ENCODE assay signal across 8 mouse cellular contexts in the genomic region with DNA sequence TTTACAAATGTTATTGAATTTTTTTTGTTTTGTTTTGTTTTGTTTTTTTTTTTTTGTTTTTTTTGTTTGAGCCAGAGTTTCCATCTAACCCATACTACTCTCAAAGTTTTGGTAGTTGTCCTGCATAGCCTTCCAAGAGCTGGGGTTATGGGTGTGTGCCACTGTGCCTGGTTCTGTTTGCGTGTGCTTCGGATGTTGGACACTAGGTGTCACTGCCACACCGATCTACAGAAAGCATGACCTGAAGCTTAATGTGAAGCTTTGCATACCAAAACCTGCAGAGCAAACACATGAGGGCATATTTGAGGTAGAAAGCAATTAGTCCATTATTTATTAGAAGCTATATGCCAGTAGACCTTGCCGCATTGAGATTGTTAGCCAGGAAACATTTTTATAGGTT. TPM values are rescaled to one million over a fixed set of nuclear protein-coding genes. Genes with fewer than 3 reads are reported as not detected.
DNase-seq lines count a peak whose midpoint lies in the region; ATAC-seq and TF ChIP-seq lines count a peak whose summit lies in the region.
"Had no signal": no experiment of that assay in that cellular context is flagged by ENCODE, and none has a peak within 500 bp of the region (broad histone marks: within the 10 kb centered on the region; RNA-seq: fewer than 3 reads in every experiment).

No protein-coding gene starts in this region.

- peak; percentile 85 for DNase-seq in MEL (ENCODE audit: low read depth, low spot score)
- DNase-seq in adrenal gland, postnatal 36 days, result peak; percentile 67 to 72
- DNase-seq in heart, embryonic 10.5 days (ENCODE audit: low spot score), result peak; percentile 80
- DNase-seq in layer of hippocampus, adult 9-10 months (ENCODE audit: low spot score), result peak; percentile 67
- peak; percentile 87 for DNase-seq in lung, postnatal 10 days
- DNase-seq in skeletal muscle tissue, adult 2 months (ENCODE audit: low read depth, low spot score), result peak; percentile 39

- H3K27me3 ChIP-seq in MEL (ENCODE audit: control insufficient read depth in 1 of 2, insufficient read depth in 2 of 2, low read length in 2 of 2), result no peaks in the 10 kb centered on the region
- H3K27me3 ChIP-seq in embryonic facial prominence, embryonic 13.5 days, result no peaks in the 10 kb centered on the region
- no peaks in the 10 kb centered on the region for H3K27me3 ChIP-seq in heart, embryonic 10.5 days (ENCODE audit: insufficient read depth, poor library complexity, severe bottlenecking)

- no peaks in the 10 kb centered on the region for H3K36me3 ChIP-seq in MEL (ENCODE audit: control insufficient read depth in 1 of 2, insufficient read depth in 2 of 2, low read length in 2 of 2)
- no peaks in the 10 kb centered on the region for H3K36me3 ChIP-seq in embryonic facial prominence, embryonic 13.5 days
- no peaks in the 10 kb centered on the region for H3K36me3 ChIP-seq in heart, embryonic 10.5 days

- 7% methylated on average over 4 of the region's 4 CpGs for WGBS in embryonic facial prominence, embryonic 13.5 days
- 25% methylated on average over 4 of the region's 4 CpGs for WGBS in heart, embryonic 10.5 days

- no peak for TF ChIP-seq EP300 in MEL (IDR thresholded peaks at IDR 0.05; ENCODE audit: low read depth in 1 of 2, low read length in 2 of 2)

- H3K4me1 ChIP-seq in MEL (ENCODE audit: control insufficient read depth in 1 of 2, insufficient read depth in 2 of 2, low read length in 2 of 2), result no peaks in the 10 kb centered on the region
- peaks cover 11% of the 10 kb centered on the region; the same call in 1 of the 2 replicates for H3K4me1 ChIP-seq in embryonic facial prominence, embryonic 13.5 days
- peaks cover 3% of the 10 kb centered on the region; the same call in 1 of the 2 replicates for H3K4me1 ChIP-seq in heart, embryonic 10.5 days

- TF ChIP-seq CTCF in MEL (IDR thresholded peaks at IDR 0.05 in 2 of 3, conservative IDR thresholded peaks at IDR 0.05 in 1 of 3; ENCODE audit: control insufficient read depth in 1 of 3, insufficient read depth in 1 of 3, low read depth in 2 of 3, low read length in 3 of 3, poor library complexity in 1 of 3, severe bottlenecking in 1 of 3), result peak; percentile 87 to 98 (median 89)

- no peak overlapping the region for H3K4me3 ChIP-seq in MEL (ENCODE audit: control insufficient read depth in 1 of 2, insufficient read depth in 1 of 2, low read depth in 2 of 2, low read length in 2 of 2)
- no peak overlapping the region for H3K4me3 ChIP-seq in embryonic facial prominence, embryonic 13.5 days
- H3K4me3 ChIP-seq in heart, embryonic 10.5 days, result no peak overlapping the region
- H3K4me3 ChIP-seq: myocyte had no signal

- no peaks in the 10 kb centered on the region for H3K9me3 ChIP-seq in MEL (replicated peaks; ENCODE audit: insufficient read depth, low read length)
- H3K9me3 ChIP-seq in embryonic facial prominence, embryonic 13.5 days, result no peaks in the 10 kb centered on the region
- no peaks in the 10 kb centered on the region for H3K9me3 ChIP-seq in heart, embryonic 10.5 days

- TF ChIP-seq RAD21 in MEL (IDR thresholded peaks at IDR 0.05; ENCODE audit: low read depth, low read length), result peak; percentile 96

- 0 out of 2 replicates have a peak, but pooled peaks have one; percentile 62 for ATAC-seq in embryonic facial prominence, embryonic 13.5 days (ENCODE audit: insufficient number of reproducible peaks, insufficient read depth, low FRiP score, low TSS enrichment, low read depth)

- no peak for TF ChIP-seq POLR2A in MEL (IDR thresholded peaks at IDR 0.05; ENCODE audit: control insufficient read depth in 1 of 2, insufficient read depth in 1 of 2, low read depth in 1 of 2, low read length in 2 of 2, poor library complexity in 1 of 2)

- H3K9ac ChIP-seq in MEL (ENCODE audit: control insufficient read depth, low read depth, low read length, poor library complexity, severe bottlenecking), result no peak overlapping the region
- H3K9ac ChIP-seq in embryonic facial prominence, embryonic 13.5 days, result no peak overlapping the region

- H3K4me2 ChIP-seq in embryonic facial prominence, embryonic 13.5 days, result no peak overlapping the region

- no peaks in the 10 kb centered on the region for H3K79me2 ChIP-seq in MEL (ENCODE audit: control insufficient read depth, insufficient read depth, low read length, poor library complexity)

- no peak overlapping the region for H3K27ac ChIP-seq in MEL (ENCODE audit: control insufficient read depth, low read depth, low read length)
- H3K27ac ChIP-seq in embryonic facial prominence, embryonic 13.5 days, result no peak overlapping the region
- H3K27ac ChIP-seq in heart, embryonic 10.5 days, result no peak overlapping the region

TF ChIP-seq in MEL, 35 proteins besides CTCF, POLR2A, EP300 and RAD21:
- TF ChIP-seq ZMIZ1 (IDR thresholded peaks at IDR 0.05; ENCODE audit: low read depth, low read length) (no peak), SMC3 (IDR thresholded peaks at IDR 0.05; ENCODE audit: low read depth, low read length) (peak; percentile 83), SIN3A (IDR thresholded peaks at IDR 0.05; ENCODE audit: low read length) (peak; percentile 41), MYC (IDR thresholded peaks at IDR 0.05; ENCODE audit: low read depth, low read length) (peak; percentile 84), MXI1 (IDR thresholded peaks at IDR 0.05; ENCODE audit: low read depth, low read length) (0 out of 2 replicates have a peak, but pooled peaks have one; percentile 28), POLR2AphosphoS5 (IDR thresholded peaks at IDR 0.05; ENCODE audit: borderline replicate concordance, low read depth, low read length) (no peak), ZNF384 (IDR thresholded peaks at IDR 0.05; ENCODE audit: low read depth, low read length) (0 out of 2 replicates have a peak, but pooled peaks have one; percentile 7), MAX (IDR thresholded peaks at IDR 0.05; ENCODE audit: low read length) (0 out of 2 replicates have a peak, but pooled peaks have one; percentile 55), ZC3H11A (IDR thresholded peaks at IDR 0.05; ENCODE audit: low read depth, low read length) (peak; percentile 76)

RNA-seq across cellular contexts. Expression of a gene that starts 29.1 kb away (rescaled TPM):
- total RNA-seq in MEL (2012; rRNA removed), result 5.9 and 8.6 TPM in 2 replicates
- 10 to 100 TPM in 1 of 2 experiments, not detected in 1; 14.7 TPM for polyA plus RNA-seq in MEL (2012; ENCODE audit: insufficient read depth in 1 of 2, insufficient read length in 2 of 2, low read depth in 1 of 2, low replicate concordance in 2 of 2, missing spikeins in 1 of 2)
- 10 to 100 TPM; 36.4 to 52.8 TPM for total RNA-seq in adrenal gland, postnatal 36 days (2021)
- polyA plus RNA-seq in embryonic facial prominence, embryonic 13.5 days (2015; fragmentation: Nextera tagmentation; extraction: Ambion mirVana), result 28.6 and 33.1 TPM in 2 replicates
- polyA plus RNA-seq in heart, embryonic 10.5 days (2016; fragmentation: Nextera tagmentation; extraction: Ambion mirVana), result 20.1 and 22.4 TPM in 2 replicates
